Mouse (Mus musculus) CD8-positive naive resting alpha-beta T cell, adult 2 months (primary cell): ENCODE measurements around the gene Cobl.

Experiments used
- DNase-seq, 2 experiments: peaks; one replicate each; pipeline ENCODE4 v3.0.0; 2022; ENCODE audit warnings: low read depth in 2 of 2, low spot score in 2 of 2

Gene Cobl

GRCm38 (mm10) chr11:12464181-12465162 lies at the start of gene Cobl:
Cobl (minus strand) TSS chr11:12464960.
- no peak for DNase-seq

- DNase-seq, result no peak
Observed at GRCm38 (mm10) chr11:12513796-12514195, 49.0 kb upstream of the Cobl start.

GRCm38 (mm10) chr11:12506371-12506890 lies 41.7 kb upstream of the Cobl start:
- no peak for DNase-seq

GRCm38 (mm10) chr11:12503756-12504155 lies 39.0 kb upstream of the Cobl start:
- no peak for DNase-seq

- DNase-seq, result no peak
Observed at GRCm38 (mm10) chr11:12501721-12502120, 37.0 kb upstream of the Cobl start.

GRCm38 (mm10) chr11:12493791-12494190 lies 29.0 kb upstream of the Cobl start:
- no peak for DNase-seq

GRCm38 (mm10) chr11:12479856-12480403 lies 15.2 kb upstream of the Cobl start:
- DNase-seq, result no peak

- no peak for DNase-seq
Observed at GRCm38 (mm10) chr11:12474299-12474935, 9.7 kb upstream of the Cobl start.

- DNase-seq, result no peak
Observed at GRCm38 (mm10) chr11:12473625-12474298, 9.0 kb upstream of the Cobl start.

- no peak for DNase-seq
Observed at GRCm38 (mm10) chr11:12469638-12470037, 4.9 kb upstream of the Cobl start.

GRCm38 (mm10) chr11:12468661-12469060 lies 3.9 kb upstream of the Cobl start:
- no peak for DNase-seq

GRCm38 (mm10) chr11:12467836-12468235 lies 3.1 kb upstream of the Cobl start:
- DNase-seq, result no peak

- no peak for DNase-seq
Observed at GRCm38 (mm10) chr11:12467217-12467616, 2.5 kb upstream of the Cobl start.

GRCm38 (mm10) chr11:12466606-12467005 lies 1.8 kb upstream of the Cobl start:
- DNase-seq, result no peak

GRCm38 (mm10) chr11:12465229-12465628 lies 469 bp upstream of the Cobl start:
- DNase-seq, result no peak

GRCm38 (mm10) chr11:12463615-12464170 lies 1.1 kb downstream of the Cobl start:
- no peak for DNase-seq

GRCm38 (mm10) chr11:12459781-12460581 lies 4.8 kb downstream of the Cobl start:
- no peak for DNase-seq

GRCm38 (mm10) chr11:12458814-12459213 lies 5.9 kb downstream of the Cobl start:
- DNase-seq, result no peak

- DNase-seq, result no peak
Observed at GRCm38 (mm10) chr11:12458392-12458791, 6.4 kb downstream of the Cobl start.

- DNase-seq, result no peak
Observed at GRCm38 (mm10) chr11:12448101-12448500, 16.7 kb downstream of the Cobl start.
